Mouse (Mus musculus): ENCODE measurements at regions not wholly inside any gene's neighbourhood (a gene's known extent, or its start where the extent isn't known, plus 50 kb on each side); places are given as distances from the start of the nearest gene placed in this dataset.

- Histone ChIP-seq H3K36me3 (no peaks in the 10 kb centered on the region), H3K27ac (no peak overlapping the region), H3K9me3 (no peaks in the 10 kb centered on the region), H3K27me3 (no peaks in the 10 kb centered on the region), H3K4me1 (replicated peaks) (no peaks in the 10 kb centered on the region), H3K9ac (no peak overlapping the region), H3K4me2 (no peak overlapping the region), H3K4me3 (no peak overlapping the region)
- 80% methylated on average over 2 of the region's 2 CpGs for WGBS
- ATAC-seq (ENCODE audit: low FRiP score) = no peak
Measured at GRCm38 (mm10) chr10:17579463-17579862, 143.6 kb upstream of the Cited2 start.

GRCm38 (mm10) chr10:17584842-17585241 lies 138.2 kb upstream of the Cited2 start:
- no peak overlapping the region for H3K27ac ChIP-seq
- H3K4me3 ChIP-seq = no peak overlapping the region
- WGBS = 92% methylated on average over 7 of the region's 7 CpGs
- H3K4me2 ChIP-seq = no peak overlapping the region
- H3K27me3 ChIP-seq = no peaks in the 10 kb centered on the region
- no peaks in the 10 kb centered on the region for H3K4me1 ChIP-seq (replicated peaks)
- no peak for ATAC-seq (ENCODE audit: low FRiP score)
- H3K36me3 ChIP-seq = no peaks in the 10 kb centered on the region
- H3K9me3 ChIP-seq = no peaks in the 10 kb centered on the region
- no peak overlapping the region for H3K9ac ChIP-seq

- no peak overlapping the region for H3K4me2 ChIP-seq
- no peak overlapping the region for H3K27ac ChIP-seq
- H3K9ac ChIP-seq = no peak overlapping the region
- H3K4me1 ChIP-seq (replicated peaks) = no peaks in the 10 kb centered on the region
- 96% methylated on average over 2 of the region's 2 CpGs for WGBS
- no peaks in the 10 kb centered on the region for H3K27me3 ChIP-seq
- H3K36me3 ChIP-seq = no peaks in the 10 kb centered on the region
- H3K9me3 ChIP-seq = no peaks in the 10 kb centered on the region
- no peak for ATAC-seq (ENCODE audit: low FRiP score)
- H3K4me3 ChIP-seq = no peak overlapping the region
Measured at GRCm38 (mm10) chr10:17586910-17587309, 136.1 kb upstream of the Cited2 start.

- H3K27ac ChIP-seq = no peak overlapping the region
- H3K4me3 ChIP-seq = no peak overlapping the region
- H3K36me3 ChIP-seq = no peaks in the 10 kb centered on the region
- H3K4me1 ChIP-seq (replicated peaks) = no peaks in the 10 kb centered on the region
- no peak for ATAC-seq (ENCODE audit: low FRiP score)
- no peak overlapping the region for H3K9ac ChIP-seq
- H3K9me3 ChIP-seq = no peaks in the 10 kb centered on the region
- no peaks in the 10 kb centered on the region for H3K27me3 ChIP-seq
- no peak overlapping the region for H3K4me2 ChIP-seq
- 90% methylated on average over 4 of the region's 4 CpGs for WGBS
Measured at GRCm38 (mm10) chr10:17589136-17589535, 133.9 kb upstream of the Cited2 start.

- Histone ChIP-seq H3K27me3 (no peaks in the 10 kb centered on the region), H3K36me3 (no peaks in the 10 kb centered on the region), H3K27ac (no peak overlapping the region), H3K4me1 (replicated peaks) (no peaks in the 10 kb centered on the region), H3K9me3 (no peaks in the 10 kb centered on the region), H3K4me2 (no peak overlapping the region), H3K9ac (no peak overlapping the region), H3K4me3 (no peak overlapping the region)
- 96% methylated on average over 1 of the region's 1 CpGs for WGBS
- no peak for ATAC-seq (ENCODE audit: low FRiP score)
Measured at GRCm38 (mm10) chr10:17590195-17590594, 132.8 kb upstream of the Cited2 start.

- Histone ChIP-seq H3K4me3 (no peak overlapping the region), H3K27ac (no peak overlapping the region), H3K9ac (no peak overlapping the region), H3K9me3 (no peaks in the 10 kb centered on the region), H3K4me2 (no peak overlapping the region), H3K4me1 (replicated peaks) (no peaks in the 10 kb centered on the region), H3K27me3 (no peaks in the 10 kb centered on the region), H3K36me3 (no peaks in the 10 kb centered on the region)
- no peak for ATAC-seq (ENCODE audit: low FRiP score)
- 85% methylated on average over 4 of the region's 4 CpGs for WGBS
Measured at GRCm38 (mm10) chr10:17592387-17592786, 130.6 kb upstream of the Cited2 start.

- Histone ChIP-seq H3K27ac (no peak overlapping the region), H3K4me2 (no peak overlapping the region), H3K4me1 (replicated peaks) (no peaks in the 10 kb centered on the region; the same call in 1 of the 2 replicates), H3K36me3 (no peaks in the 10 kb centered on the region), H3K27me3 (no peaks in the 10 kb centered on the region), H3K4me3 (no peak overlapping the region), H3K9ac (no peak overlapping the region), H3K9me3 (no peaks in the 10 kb centered on the region)
- ATAC-seq (ENCODE audit: low FRiP score) = no peak
- WGBS = 81% methylated on average over 1 of the region's 1 CpGs
Measured at GRCm38 (mm10) chr10:17596126-17596525, 126.9 kb upstream of the Cited2 start.

GRCm38 (mm10) chr10:17596743-17597142 lies 126.3 kb upstream of the Cited2 start:
- H3K4me1 ChIP-seq (replicated peaks) = no peaks in the 10 kb centered on the region; the same call in 1 of the 2 replicates
- H3K27me3 ChIP-seq = no peaks in the 10 kb centered on the region
- H3K36me3 ChIP-seq = no peaks in the 10 kb centered on the region
- no peak overlapping the region for H3K4me3 ChIP-seq
- no peak overlapping the region for H3K9ac ChIP-seq
- 69% methylated on average over 1 of the region's 1 CpGs for WGBS
- H3K27ac ChIP-seq = no peak overlapping the region
- no peaks in the 10 kb centered on the region for H3K9me3 ChIP-seq
- H3K4me2 ChIP-seq = no peak overlapping the region
- no peak for ATAC-seq (ENCODE audit: low FRiP score)

- 87% methylated on average over 10 of the region's 10 CpGs for WGBS
- no peak for ATAC-seq (ENCODE audit: low FRiP score)
Measured at GRCm38 (mm10) chr10:17599246-17599645, 123.8 kb upstream of the Cited2 start.

GRCm38 (mm10) chr10:17599831-17600761 lies 122.9 kb upstream of the Cited2 start:
- 40% methylated on average over 6 of the region's 6 CpGs for WGBS
- 0 out of 2 replicates have a peak, but pooled peaks have one; percentile 46 for ATAC-seq (ENCODE audit: low FRiP score)

More at GRCm38 (mm10) chr10:17599246-17599645, 123.8 kb upstream of the Cited2 start:
- Histone ChIP-seq H3K4me1 (replicated peaks) (no peaks in the 10 kb centered on the region; the same call in 1 of the 2 replicates), H3K36me3 (no peaks in the 10 kb centered on the region), H3K4me3 (no peak overlapping the region), H3K9me3 (no peaks in the 10 kb centered on the region), H3K27ac (no peak overlapping the region), H3K9ac (no peak overlapping the region), H3K27me3 (no peaks in the 10 kb centered on the region), H3K4me2 (no peak overlapping the region)

GRCm38 (mm10) chr10:17600762-17601108 lies 122.3 kb upstream of the Cited2 start:
- H3K36me3 ChIP-seq = no peaks in the 10 kb centered on the region
- H3K4me1 ChIP-seq (replicated peaks) = no peaks in the 10 kb centered on the region; the same call in 1 of the 2 replicates
- H3K9ac ChIP-seq = no peak overlapping the region
- ATAC-seq (ENCODE audit: low FRiP score) = no peak
- H3K9me3 ChIP-seq = no peaks in the 10 kb centered on the region
- H3K4me3 ChIP-seq = no peak overlapping the region
- no peaks in the 10 kb centered on the region for H3K27me3 ChIP-seq
- WGBS = 66% methylated on average over 3 of the region's 3 CpGs
- H3K27ac ChIP-seq = no peak overlapping the region
- no peak overlapping the region for H3K4me2 ChIP-seq

More at GRCm38 (mm10) chr10:17599831-17600761, 122.9 kb upstream of the Cited2 start:
- no peaks in the 10 kb centered on the region for H3K27me3 ChIP-seq
- no peak overlapping the region for H3K27ac ChIP-seq
- no peaks in the 10 kb centered on the region; the same call in 1 of the 2 replicates for H3K4me1 ChIP-seq (replicated peaks)
- no peaks in the 10 kb centered on the region for H3K36me3 ChIP-seq
- H3K9me3 ChIP-seq = no peaks in the 10 kb centered on the region
- H3K9ac ChIP-seq = no peak overlapping the region
- H3K4me3 ChIP-seq = no peak overlapping the region
- no peak overlapping the region for H3K4me2 ChIP-seq

- H3K4me1 ChIP-seq (replicated peaks) = no peaks in the 10 kb centered on the region; the same call in 1 of the 2 replicates
- WGBS = 83% methylated on average over 2 of the region's 2 CpGs
- H3K27me3 ChIP-seq = no peaks in the 10 kb centered on the region
- no peak overlapping the region for H3K9ac ChIP-seq
- no peaks in the 10 kb centered on the region for H3K9me3 ChIP-seq
- H3K36me3 ChIP-seq = no peaks in the 10 kb centered on the region
- no peak for ATAC-seq (ENCODE audit: low FRiP score)
- H3K4me3 ChIP-seq = no peak overlapping the region
- H3K4me2 ChIP-seq = no peak overlapping the region
- H3K27ac ChIP-seq = no peak overlapping the region
Measured at GRCm38 (mm10) chr10:17602446-17602845, 120.6 kb upstream of the Cited2 start.

- Histone ChIP-seq H3K4me3 (no peak overlapping the region), H3K9me3 (no peaks in the 10 kb centered on the region), H3K27ac (no peak overlapping the region), H3K36me3 (no peaks in the 10 kb centered on the region), H3K4me1 (replicated peaks) (no peaks in the 10 kb centered on the region), H3K4me2 (no peak overlapping the region), H3K9ac (no peak overlapping the region), H3K27me3 (no peaks in the 10 kb centered on the region)
- ATAC-seq (ENCODE audit: low FRiP score) = no peak
- WGBS = 74% methylated on average over 7 of the region's 7 CpGs
Measured at GRCm38 (mm10) chr10:17608220-17608619, 114.8 kb upstream of the Cited2 start.

Data from hindbrain, embryonic 13.5 days (tissue).